Mouse (Mus musculus) megakaryocyte, adult 5-6 weeks (primary cell): Measurements from ENCODE around the gene Skint10. TPM values are rescaled to one million over a fixed set of nuclear protein-coding genes. Genes with fewer than 3 reads are reported as not detected.

Experiments used
- ATAC-seq: 2 replicates; pipeline ENCODE4 v1.8.0; 2016; ENCODE audit warnings: mild to moderate bottlenecking, inconsistent platforms; ENCODE audit not compliant: poor library complexity, severe bottlenecking
- total RNA-seq, 2 experiments: library from RNA; stranded (forward) in 1 of 2; stranded (reverse) in 1 of 2; fragments of 153-499, 151-499 nt in 1 of 2; fragments of 221-1000, 200-1000 nt in 1 of 2; gene quantifications; 2 replicates each; pipeline versions ENCODE4 v1.2.3 to v1.2.4; 2015 to 2017

The Skint10 gene
- not detected in 2 replicates for total RNA-seq (2015)
- total RNA-seq (2017): not detected in 2 replicates

GRCm38 (mm10) chr4:112774766-112775165, at the start of gene Skint10:
Skint10 (minus strand) TSS chr4:112774866.
- ATAC-seq: no peak

GRCm38 (mm10) chr4:112790646-112791045, 16.0 kb upstream of the Skint10 start:
- ATAC-seq: 0 out of 2 replicates have a peak, but pooled peaks have one; percentile 24

Other genes starting within 250 kb of the Skint10 start
- not detected in 2 replicates for gene Skint2, start 217.7 kb downstream of the Skint10 start, total RNA-seq (2015)
- gene Skint2, start 217.7 kb downstream of the Skint10 start, total RNA-seq (2017): not detected in 2 replicates